Mouse (Mus musculus) cerebellum, adult 9-11 months (tissue): ENCODE measurements around the gene Gimap9.
"Not testable (repeated sequence)": the region's sequence is repeated elsewhere in the genome, so short reads cannot be mapped to it uniquely, and the experiment has no call there.

ENCODE experiments used
- DNase-seq: peaks from one replicate; pipeline ENCODE4 v3.0.0; 2022

Gimap9 gene

DNA sequence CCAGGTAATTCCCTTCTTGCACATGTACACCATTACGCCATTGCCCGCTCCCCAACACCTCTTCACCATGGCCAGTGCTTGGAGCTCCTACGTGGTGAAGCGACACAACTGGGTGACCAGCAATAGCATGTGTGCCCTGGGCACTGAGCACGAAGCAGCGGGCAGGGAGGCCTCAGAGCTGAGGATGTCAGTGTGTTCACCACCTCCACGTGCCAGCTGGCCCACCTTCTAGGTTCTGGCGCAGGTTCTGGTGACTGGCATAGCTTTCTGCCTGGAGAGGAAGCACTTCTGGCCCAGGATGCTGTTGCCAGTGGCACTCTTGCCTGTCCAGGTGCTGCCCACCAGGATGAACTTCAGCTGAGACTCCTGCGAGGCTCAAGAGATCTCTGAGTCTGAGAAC, 10.5 kb upstream of the Gimap9 start:
- DNase-seq = no peak

DNA sequence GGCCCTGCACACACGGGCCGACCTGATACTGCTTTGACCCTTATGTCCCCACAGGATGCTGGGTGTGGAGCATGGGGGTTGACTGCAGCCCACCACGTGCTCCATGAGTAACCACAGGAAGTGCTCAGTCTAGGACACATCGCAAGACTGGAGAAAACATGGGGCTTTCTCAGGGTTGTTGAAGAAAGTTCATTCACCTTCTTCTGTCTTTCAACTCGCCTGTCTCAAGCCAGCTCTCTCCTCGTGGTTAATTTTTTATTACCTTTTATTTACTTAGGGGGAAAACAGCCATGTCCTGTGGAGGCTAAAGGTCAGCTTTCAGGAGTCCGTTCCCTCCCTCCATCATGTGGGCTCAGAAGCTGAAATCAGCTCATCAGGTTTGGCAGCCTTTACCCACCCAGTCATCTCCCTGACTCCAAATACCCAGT, 9.8 kb upstream of the Gimap9 start:
- no peak for DNase-seq

DNA sequence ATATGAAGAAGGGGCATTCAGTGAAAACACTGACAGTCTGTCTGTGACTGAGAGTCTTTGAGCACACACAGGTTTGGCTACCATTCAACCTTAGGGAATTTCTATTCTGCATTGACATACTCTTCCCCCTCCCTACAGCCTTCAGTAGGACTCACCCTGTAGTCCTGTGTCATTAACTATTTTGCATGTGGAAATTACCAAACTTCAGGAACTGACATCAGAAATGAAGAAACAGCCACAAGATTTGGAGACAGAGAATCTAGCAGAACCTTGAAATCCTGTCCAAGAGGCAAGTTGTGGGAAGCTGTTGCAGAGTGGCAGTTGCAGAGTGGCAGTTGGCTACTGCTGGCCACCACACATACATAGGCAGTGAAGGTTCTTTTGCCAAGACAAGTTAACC, 7.9 kb upstream of the Gimap9 start:
- DNase-seq = no peak

DNA sequence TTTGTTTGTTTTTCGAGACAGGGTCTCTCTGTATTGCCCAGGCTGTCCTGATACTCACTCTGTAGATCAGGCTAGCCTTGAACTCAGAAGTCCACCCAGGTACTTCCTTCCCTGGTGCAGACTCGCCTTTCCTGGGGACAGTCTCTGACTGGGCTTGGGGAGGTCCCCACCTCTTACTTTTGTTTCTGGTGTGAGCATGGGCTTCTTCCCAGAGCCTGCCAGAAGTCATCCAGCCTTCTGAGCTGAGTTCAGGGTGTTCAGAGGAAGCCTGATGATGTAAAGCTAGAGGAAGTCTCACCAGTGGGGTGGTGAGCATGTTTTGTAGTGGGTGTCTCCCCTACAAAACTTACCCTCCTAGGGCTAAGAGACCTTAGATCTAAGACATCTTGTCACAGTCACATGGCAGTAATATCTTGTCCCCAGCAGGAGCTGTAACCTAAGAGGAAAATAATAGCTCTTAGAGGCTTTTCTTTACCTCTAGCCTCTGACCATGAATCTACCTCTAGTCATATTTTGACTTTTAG, 6.4 kb upstream of the Gimap9 start:
- no peak for DNase-seq

DNA sequence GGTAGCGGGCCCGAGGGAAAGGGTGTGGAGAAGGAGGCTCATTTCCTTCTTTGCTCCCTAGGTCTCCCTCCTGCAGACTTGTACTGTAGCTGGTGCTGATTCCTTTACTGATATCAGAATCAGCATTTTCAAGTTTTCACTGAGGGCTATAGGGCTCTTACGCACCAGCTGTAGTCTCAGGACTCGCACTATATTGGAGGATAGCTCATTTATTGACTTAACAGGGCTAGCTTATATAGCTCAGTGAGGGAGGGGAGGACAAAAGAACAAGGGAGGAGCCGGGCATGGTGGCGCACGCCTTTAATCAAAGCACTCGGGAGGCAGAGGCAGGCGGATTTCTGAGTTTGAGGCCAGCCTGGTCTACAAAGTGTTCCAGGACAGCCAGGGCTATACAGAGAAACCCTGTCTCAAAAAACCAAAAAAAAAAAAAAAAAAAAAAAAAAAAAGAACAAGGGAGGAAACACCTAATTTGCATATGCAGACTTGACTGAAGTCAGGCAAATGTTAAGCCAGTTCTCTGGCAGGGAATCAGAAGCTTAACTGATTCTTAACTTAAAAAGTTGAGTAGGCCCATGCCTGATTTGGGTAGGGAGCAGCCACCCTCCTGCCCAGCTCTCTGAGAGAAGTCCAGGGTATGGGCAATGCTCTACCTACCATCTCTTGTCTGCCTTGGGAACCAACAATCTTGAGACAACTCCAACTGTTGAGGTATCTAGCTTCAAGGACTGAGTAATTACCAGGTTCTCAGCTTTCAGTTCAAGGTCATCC, 1.5 kb upstream of the Gimap9 start:
- no peak for DNase-seq

DNA sequence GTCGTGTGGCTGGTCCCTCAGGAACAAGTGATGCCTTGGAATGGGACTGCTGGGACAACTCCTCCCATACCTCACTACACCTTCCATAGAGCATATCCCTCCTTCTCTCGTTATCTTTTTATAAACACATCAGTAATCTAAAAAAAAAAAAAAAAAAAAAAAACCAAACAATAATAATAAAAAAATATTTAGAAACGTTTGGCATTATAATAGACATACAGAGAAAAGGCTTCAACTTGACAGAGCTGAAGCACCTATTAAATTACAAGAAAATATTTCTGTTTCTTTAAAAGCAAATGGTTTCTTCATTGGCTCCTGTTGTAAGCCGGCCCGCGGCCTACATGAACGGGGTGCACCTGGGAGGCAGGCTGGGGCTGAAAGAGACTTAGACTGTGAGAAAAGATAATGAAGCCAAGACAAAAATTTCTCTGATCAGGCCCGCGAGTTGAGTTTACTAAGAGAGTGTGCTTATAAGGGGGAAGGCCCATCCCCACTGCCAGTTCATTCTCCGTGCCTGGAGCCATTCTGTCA, 464 bp upstream of the Gimap9 start:
- DNase-seq = no peak

DNA sequence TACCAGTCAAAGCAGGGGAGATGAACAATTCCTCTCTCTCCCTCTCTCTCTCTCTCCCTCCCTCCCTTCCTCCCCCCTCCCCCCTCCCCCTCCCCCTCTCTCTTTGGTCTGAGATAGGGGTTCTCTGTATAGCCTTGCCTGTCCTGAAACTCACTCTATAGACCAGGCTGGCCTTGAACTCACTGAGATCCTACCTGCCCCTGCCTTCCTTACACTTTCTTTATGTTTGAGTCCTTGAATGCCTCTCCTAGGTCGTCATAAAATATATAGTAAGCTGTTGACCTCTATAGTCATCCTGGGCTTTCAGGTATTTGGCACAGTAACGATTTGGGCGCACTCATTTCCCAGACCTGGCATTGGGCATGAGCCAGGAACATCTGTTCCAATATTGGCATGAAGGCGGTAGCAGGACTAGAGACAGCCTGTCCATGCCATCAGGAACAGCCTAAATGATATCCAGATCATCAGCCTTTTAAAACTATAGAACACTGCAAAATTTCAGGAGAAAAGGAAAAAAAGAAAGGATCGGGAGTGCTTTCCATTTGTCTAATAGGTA, 1.0 kb downstream of the Gimap9 start:
- DNase-seq = no peak

DNA sequence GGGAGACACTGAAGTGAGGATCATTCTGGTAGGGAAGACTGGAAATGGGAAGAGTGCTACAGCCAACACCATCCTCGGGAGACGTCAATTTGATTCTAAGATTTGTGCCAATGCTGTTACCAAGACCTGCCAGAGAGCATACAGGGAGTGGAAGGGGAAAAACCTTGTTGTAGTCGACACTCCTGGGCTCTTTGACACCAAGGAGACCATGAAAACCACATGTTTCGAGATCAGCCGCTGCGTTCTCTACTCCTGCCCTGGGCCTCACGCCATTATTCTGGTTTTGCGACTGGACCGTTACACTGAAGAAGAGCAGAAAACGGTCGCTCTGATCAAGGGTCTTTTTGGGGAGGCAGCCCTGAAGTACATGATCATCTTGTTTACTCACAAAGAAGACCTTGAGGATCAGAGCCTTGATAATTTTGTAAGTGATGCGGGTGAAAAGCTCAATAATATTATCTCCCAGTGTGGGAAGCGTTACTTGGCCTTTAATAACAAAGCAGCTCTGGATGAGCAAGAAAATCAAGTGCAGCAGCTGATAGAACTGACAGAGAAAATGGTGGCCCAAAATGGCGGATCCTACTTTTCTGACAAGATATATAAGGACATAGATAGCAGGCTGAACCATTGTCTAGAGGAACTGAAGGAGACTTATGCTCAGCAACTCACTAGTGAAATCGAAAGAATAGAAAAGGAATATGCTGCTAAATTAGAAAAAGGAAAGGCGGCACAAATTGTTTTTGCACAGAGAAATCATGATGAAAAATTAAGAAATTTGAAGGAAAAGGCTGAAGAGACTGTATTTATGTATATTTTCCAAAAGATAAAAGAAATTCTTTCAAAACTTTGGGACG, 1.8 kb downstream of the Gimap9 start:
- no peak for DNase-seq

DNA sequence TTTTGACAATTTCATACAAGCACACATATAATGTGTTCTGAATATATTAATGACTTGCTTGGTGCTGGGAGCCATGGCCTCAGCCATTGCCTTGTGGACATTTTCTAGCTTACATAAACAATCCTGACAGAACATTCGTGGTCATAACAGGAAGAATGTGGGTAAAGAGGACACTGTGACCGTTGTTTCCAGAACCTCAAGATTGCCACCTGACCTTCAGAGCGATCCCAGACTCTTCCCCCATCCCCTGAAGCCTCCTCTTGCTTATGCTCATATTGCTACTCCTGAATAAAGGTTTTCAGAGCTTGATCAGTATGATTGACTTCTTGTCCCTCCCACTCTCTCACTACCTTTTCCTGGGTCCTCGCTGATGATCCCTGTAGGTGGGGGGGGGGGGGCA, 2.5 kb downstream of the Gimap9 start:
- no peak for DNase-seq

DNA sequence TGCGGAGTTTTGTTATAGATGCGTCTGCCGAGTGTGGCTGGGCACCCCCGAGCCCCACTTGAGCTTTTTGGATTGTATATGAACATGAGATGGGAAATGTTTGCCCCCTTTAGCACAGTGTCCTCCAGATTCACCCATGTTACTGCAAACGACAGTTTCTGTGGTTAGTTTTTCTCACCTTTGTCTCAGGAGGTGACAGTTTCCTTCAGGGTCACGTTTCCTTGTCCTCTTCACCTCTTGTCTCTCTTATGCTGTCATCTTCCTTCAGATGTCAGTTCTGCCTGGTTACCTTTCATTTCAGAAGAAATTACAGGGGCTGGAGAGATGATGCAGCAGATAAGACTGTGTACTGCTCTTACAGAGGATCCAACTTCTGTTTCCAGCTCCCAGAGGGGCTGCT, 3.8 kb downstream of the Gimap9 start:
- no peak for DNase-seq

DNA sequence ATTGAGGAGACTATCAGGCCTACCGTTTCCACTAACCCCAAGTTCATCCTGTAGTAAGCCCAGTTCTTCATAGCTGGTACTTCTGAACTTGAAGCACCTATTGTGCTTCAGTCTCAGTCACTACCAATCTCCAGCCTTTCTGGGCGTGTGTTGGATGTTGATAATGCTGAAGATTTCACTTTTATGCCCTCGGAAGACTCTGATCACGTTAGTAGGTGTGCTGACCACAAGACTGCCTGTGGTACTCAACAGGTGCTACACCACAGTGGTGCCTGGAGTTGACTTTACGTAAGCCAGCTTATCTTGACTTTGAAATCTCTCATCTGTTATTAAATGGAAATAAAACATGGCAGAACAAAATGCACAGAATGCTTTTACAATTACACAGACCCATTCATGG, 4.5 kb downstream of the Gimap9 start:
- no peak for DNase-seq

DNA sequence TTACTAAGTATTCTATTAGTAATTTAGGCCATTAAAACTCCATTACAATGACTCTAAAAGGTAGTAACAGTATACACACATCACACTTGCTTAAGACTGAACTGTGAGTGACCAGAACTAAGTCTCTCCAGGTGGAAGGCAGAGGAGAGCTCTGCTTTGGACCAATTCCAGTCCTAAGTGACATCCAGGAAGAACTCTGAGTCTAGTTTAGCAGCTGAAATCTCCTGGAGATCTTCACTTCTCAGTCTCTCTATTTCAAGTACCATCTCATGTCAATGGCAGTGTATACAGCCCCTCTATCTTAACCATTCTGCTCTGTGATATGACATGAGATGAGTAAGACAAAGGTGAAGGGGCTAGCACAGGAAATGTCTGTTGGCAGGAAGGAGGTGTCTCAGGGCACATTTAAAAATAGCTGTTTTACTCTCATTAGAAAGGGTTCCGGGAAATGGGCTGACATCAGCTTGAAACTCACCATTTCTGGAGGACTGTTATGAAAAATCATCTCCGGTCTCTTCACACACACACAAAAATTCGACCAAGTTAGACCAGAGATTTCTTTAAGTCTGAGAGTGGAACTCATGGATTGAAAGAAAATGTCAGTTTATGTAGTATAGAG, 5.7 kb downstream of the Gimap9 start:
- DNase-seq = no peak

DNA sequence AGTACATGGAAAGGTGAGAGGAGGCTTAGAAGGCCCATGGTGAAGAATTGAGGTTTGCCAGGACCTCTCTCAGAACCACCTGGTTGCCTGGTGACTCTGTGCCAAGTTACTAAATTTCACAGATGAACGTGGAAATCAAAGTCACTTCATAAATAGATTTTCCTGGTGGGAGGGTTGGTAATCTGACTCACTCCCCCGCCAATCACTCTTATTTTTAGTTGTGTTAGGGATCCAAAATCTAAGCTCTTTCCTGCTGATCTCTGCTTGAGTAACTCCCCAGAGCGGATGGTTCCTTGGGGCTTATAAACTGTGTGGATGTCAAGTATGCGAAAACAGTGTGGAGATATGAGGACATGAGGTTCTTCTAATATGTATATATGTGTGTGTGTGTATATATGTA, 6.3 kb downstream of the Gimap9 start:
- DNase-seq = no peak

DNA sequence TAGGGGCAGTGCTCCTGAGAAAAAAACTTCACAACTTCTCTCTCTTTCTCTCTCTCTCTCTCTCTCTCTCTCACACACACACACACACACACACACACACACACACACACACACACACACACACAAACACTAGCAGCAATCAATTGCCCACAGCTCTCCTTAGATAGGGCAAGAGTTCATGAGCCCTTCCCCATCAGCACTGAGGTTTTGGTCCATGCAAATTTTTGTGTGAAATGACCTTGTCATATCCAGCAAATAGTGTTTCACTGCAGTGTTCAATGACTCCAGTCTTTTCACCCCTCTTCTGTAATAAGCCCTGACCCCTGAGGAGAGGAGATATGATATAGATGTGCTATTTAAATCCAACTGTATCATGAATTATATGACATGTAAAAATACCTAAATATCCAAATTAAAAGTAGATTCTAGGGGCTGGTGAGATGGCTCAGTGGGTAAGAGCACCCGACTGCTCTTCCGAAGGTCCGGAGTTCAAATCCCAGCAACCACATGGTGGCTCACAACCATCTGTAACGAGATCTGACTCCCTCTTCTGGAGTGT, 7.4 kb downstream of the Gimap9 start:
- DNase-seq = not testable (repeated sequence)

DNA sequence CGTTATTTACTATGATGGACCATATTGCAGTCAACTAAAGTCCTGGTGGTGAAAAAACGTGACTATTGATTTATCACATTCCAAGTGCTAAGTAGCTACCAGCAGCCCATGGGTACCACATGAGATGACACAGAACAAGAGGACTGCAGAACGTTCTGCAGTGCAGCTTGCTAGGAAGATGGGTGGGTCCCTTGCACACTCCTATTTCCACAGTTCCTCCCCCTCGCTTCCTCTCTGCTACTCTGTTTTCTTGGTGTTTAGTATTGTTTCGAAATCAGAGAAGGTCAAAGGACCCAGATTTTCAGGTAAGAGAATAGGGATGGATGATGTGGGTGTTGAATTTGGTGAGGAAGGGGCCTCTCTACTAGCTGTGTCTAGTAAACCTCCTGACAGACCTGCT, 8.4 kb downstream of the Gimap9 start, which contains the start of gene Gimap4:
Gimap4 (plus strand) TSS at position 231 of the 400 bp plus-strand sequence.
- no peak for DNase-seq

DNA sequence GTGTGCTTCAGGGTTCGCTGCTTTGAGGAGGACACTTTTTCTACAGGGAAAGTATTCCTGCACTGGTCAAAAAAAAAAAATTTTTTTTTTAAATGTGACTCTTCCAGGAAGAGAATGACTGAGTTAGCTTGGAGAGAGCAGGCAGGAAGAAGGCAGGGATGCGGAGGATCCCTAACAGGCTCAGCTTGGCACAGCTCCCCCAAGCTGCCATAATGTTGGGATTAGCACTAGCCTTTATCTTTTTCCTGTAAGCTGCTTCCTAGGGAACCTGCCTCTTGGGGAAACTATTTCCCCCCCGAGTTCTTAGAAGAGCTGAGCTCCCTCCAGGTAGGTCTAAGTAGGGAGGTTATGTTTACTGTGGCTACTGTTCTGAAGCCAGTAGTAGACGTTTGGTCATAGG, 8.9 kb downstream of the Gimap9 start:
- no peak for DNase-seq

DNA sequence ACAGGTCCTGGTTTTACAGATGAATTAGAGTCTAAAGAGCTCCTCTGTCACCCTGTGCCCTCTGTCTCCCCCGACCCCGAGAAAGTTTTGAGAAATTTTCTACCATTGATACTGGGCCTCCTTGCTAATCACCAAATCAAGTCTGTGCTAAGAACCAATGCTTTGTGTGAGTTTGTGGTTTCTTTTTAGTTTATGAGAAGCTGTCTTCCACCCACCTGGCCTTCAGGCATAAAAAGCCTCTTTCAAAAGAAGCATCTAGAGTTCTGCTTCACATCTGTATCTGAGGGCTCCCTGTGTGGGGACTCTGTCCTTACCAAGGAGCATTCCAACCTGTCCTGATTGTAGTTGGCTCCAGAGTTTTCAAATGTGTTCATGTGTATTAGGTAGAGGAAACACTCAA, 9.3 kb downstream of the Gimap9 start:
- no peak for DNase-seq

DNA sequence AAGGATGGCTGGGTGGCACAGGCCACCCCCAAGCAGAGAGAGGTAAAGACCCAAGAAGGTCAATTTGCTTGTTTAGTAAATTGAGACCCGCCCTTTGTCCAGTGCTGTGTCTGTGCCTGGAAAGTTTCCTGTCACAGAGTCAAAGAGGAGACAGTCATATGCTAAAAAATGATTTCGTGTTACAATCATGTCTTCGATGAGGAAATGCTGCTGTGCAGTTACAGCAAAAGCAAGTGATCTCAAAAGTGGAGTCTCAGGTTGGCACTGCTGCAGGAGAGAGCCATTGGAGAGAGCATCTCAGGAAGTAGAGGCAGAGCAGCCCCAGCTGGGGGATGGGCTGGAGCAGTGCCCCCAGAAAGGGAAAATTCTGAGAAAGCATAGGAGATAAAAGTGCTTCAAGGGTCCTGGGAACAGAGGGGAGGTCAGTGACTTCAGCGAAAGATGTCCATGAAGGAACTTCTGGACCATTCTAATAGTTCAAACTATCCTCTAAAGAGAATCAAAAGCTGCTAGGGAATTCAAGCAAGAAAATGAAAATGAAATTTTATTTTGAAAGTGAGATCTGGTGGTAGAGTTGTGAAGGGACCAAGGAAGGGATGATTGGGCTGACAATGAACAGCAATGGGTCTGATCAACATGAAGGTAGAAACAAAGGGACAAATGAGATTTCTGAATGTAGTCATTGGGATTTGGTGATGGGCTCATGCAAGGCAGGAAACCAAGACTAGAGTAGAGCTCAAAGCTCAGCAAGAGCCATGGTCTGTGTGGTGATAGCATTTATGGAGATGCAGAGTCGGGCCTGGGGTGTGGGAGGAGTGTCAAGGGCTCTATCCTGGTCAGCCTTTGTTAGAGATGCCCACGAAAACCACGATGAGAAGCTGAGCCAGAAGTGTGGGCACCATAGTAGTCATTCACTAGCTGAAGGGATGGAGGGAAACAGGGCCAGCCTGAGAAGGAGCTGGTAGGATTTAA, 10.1 kb downstream of the Gimap9 start:
- no peak for DNase-seq

DNA sequence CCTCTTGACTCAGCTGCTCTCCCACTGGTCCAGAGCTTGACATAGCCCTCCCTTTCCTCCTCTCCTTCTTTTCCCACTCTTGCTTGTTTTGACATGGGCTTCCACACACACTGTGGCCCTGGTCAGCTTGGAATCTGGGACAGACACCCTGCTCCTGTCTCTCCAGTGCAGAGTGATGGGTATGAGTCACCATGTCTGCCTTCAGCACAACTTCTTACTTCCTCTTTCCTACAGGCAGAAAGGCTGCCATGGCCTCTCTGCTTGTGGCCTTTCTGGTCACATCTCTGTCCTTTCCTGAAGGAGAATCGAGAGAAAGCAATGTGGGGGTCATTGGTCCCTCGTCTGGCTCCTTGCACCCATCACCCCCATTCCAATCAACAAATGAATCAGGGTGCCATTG, 11.1 kb downstream of the Gimap9 start:
- DNase-seq = no peak

DNA sequence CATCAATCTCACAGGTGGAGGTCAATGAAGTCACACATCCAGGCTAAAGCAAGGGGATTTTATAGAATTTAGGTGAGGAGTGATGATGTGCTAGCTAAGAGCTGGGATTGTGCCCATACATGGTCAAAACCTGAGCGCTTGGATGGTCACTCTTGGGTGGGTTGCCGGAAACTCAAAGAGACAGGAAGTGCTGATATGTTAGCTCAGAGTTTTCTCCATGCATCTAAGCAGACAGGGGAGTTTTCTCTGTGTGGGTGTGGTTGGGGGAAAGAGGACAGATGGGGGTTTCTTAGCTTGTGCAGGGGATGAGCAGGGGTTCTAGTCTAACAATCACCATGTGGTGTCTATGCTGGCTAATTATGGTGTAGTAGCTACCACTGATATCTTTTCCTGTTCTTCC, 13.4 kb downstream of the Gimap9 start:
- no peak for DNase-seq

DNA sequence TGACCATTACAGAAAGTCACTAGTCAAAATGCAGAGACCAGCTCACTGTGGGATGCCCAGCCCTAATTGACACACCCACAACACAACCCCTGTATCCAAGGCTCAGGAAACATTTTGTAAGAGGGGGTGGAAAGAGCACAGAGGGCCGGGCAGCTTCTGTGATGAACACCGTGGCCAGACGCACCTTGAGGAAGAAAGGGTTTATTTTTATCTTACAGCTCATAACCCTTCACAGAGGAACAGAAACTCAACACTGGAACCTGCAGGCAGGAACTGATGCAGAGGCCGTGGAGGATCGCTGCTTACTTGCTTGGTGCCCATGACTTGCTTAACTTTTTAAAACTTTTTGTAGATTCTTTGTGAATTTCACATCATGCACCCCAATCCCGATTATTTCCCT, 17.0 kb downstream of the Gimap9 start:
- DNase-seq = no peak
